Mouse (Mus musculus) erythroblast, adult 5-6 weeks (primary cell): ENCODE measurements around the gene Car4. TPM values are rescaled to one million over a fixed set of nuclear protein-coding genes. Genes with fewer than 3 reads are reported as not detected.

Experiments used
- ATAC-seq: replicated peaks from 2 replicates; pipeline ENCODE4 v1.8.0; 2016; ENCODE audit warnings: moderate number of reproducible peaks, mild to moderate bottlenecking, moderate TSS enrichment, inconsistent platforms; ENCODE audit not compliant: poor library complexity, low FRiP score, severe bottlenecking
- total RNA-seq, 2 experiments: library from RNA; stranded (forward) in 1 of 2; stranded (reverse) in 1 of 2; fragments of 150-400 nt in 1 of 2; fragments of 200-764, 138-1000 nt in 1 of 2; gene quantifications; 2 replicates each; pipeline versions ENCODE4 v1.2.3 to v1.2.4; 2015 to 2017; ENCODE audit warnings: low replicate concordance in 2 of 2

Gene Car4
- total RNA-seq, 2 experiments from 2014 or later = not detected

DNA sequence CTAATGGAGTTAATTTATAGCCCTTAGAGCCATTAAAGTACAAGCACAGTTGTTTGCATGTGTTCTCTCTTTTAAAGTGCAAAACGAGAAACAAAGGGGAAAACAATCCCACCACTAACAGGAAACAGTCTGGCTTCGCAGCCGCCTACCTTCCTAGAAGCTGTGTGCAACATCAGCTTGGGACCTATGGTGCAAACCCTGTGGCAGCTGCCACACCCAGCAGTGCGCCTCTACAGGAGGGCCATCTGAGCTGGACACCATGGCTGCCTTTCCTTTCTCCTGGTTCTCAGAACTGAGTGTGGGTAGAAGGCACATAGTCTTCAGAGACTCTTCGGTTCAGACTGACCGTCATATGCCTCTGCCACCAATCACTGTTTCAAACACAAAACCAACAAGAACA, 27.8 kb downstream of the Car4 start:
- ATAC-seq = no peak

DNA sequence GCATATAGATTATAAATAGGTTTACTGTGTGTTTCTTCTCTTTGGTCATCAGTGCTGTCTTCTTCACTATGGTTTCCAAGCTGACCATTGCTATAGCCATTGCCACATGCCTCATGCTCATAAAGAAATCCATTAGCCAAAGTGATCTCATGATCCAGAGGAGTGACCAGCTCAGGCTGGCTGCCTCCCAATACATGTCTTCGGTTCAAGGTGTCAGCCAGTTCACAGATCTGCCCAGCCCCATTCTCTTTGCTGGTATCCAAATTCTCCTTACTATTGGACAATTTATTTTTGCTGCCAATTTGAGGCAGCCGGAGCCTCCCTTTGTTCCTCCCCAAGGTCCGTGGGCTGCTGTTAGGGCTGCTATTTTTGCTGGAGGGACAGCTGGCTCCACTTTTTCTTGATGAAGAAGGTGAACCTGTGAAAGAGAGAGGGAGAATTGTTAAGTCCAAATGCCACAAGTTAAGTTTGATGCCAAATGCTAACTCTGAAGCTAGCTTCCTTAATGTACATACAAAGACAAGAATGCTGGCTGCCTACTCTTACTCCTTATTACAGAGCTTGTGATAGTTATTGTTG, 30.8 kb downstream of the Car4 start:
- ATAC-seq = no peak

DNA sequence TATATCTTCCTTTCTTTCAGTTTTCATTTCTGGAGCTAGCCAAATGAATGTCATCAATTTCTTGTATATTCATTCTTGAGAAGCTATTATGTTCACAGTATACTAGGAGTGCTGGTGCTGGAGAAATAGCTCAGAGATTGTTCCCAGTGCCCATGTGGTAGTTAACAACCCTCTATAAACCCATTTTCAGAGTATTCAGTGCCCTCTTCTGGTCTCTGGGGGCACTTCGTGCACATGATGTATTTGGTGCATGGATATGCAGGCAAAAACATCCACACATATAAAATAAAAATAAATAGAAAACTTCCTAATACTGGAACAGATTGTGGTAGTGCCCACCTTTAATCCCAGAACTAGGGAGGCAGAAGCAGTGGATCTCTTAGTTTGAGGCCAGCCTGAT, 35.4 kb downstream of the Car4 start:
- no peak for ATAC-seq

DNA sequence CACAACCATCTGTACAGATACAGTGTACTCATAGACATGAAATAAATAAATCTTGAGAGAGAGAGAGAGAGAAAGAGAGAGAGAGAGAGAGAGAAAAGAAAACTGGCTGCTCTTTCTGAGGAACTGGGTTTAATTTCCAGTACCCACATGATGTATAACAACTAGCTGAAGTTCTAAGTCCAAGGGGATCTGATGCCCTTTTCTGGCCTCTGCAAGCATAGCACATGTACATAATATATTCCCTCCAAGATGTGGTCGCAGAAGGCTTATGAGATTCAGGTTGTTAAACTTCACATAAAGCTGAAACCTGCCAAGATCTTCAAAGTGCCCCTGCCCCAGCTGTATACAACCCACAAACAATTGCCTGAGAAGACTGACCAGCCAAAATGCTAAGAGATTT, 37.7 kb downstream of the Car4 start:
- no peak for ATAC-seq

DNA sequence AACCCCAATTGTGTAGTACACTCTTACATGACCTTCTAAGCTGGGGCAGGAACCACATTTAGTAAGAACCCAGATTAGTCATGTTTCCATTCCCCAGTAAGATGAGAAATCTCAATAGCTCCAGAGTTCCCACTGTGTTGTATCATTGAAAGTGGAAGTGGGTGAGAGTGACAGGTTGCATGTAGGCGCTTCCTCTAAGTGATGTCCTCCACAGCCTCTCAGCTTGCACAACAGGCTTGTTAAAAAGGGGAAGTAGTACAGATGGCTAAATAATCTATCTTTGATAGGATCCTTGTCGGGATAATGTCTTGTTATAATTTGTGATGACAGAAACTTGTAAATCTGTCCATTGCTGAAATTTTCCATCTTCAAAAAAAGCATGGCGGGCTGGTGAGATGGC, 46.0 kb downstream of the Car4 start:
- no peak for ATAC-seq

DNA sequence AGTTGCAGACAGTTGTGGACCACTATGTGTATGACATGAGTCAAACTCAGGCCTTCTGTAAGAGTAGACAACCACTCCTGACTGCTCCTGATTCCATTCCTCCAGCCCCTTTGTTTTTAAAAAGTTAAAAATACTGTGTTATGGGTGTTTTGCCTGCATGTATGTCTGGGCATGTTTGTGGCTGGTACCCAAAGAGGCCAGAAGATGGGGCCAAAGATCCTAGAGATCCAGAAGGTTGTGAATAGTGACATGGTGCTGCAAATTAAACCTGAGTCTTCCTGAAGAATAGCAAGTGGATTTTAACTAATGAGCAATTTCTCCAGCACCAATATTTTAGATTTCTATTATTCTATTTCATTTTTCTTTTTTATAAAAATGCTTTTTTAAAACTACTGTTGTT, 55.5 kb downstream of the Car4 start:
- no peak for ATAC-seq

Other genes starting within 250 kb of the Car4 start
- gene Mrm1, start 138.3 kb upstream of the Car4 start, total RNA-seq (2015; ENCODE audit: low replicate concordance) = 129 and 155 TPM in 2 replicates
- gene Mrm1, start 138.3 kb upstream of the Car4 start, total RNA-seq (2017; ENCODE audit: low replicate concordance) = 114 and 139 TPM in 2 replicates
- gene Dhrs11, start 128.8 kb upstream of the Car4 start, total RNA-seq (2015; ENCODE audit: low replicate concordance) = 897 and 1,040 TPM in 2 replicates
- 707 and 838 TPM in 2 replicates for gene Dhrs11, start 128.8 kb upstream of the Car4 start, total RNA-seq (2017; ENCODE audit: low replicate concordance)
- 150 and 159 TPM in 2 replicates for gene Ggnbp2, start 87.0 kb upstream of the Car4 start, total RNA-seq (2015; ENCODE audit: low replicate concordance)
- gene Ggnbp2, start 87.0 kb upstream of the Car4 start, total RNA-seq (2017; ENCODE audit: low replicate concordance) = 179 and 325 TPM in 2 replicates
- 2.3 and 4.8 TPM in 2 replicates for gene Myo19, start 77.6 kb upstream of the Car4 start, total RNA-seq (2015; ENCODE audit: low replicate concordance)
- 0.94 and 3.6 TPM in 2 replicates for gene Myo19, start 77.6 kb upstream of the Car4 start, total RNA-seq (2017; ENCODE audit: low replicate concordance)
- gene Pigw, start 77.5 kb upstream of the Car4 start, total RNA-seq (2015; ENCODE audit: low replicate concordance) = 0.63 and 0.96 TPM in 2 replicates
- 1.2 and 2.6 TPM in 2 replicates for gene Pigw, start 77.5 kb upstream of the Car4 start, total RNA-seq (2017; ENCODE audit: low replicate concordance)
- 1.5 and 6.5 TPM in 2 replicates for gene Znhit3, start 41.4 kb upstream of the Car4 start, total RNA-seq (2015; ENCODE audit: low replicate concordance)
- gene Znhit3, start 41.4 kb upstream of the Car4 start, total RNA-seq (2017; ENCODE audit: low replicate concordance) = 3.7 and 9.1 TPM in 2 replicates
- gene Usp32, start 182.4 kb downstream of the Car4 start, total RNA-seq (2015; ENCODE audit: low replicate concordance) = 351 and 367 TPM in 2 replicates
- 512 and 717 TPM in 2 replicates for gene Usp32, start 182.4 kb downstream of the Car4 start, total RNA-seq (2017; ENCODE audit: low replicate concordance)
- gene 1700125H20Rik, start 212.6 kb downstream of the Car4 start, total RNA-seq (2015; ENCODE audit: low replicate concordance) = not detected in 2 replicates
- not detected in 2 replicates for gene 1700125H20Rik, start 212.6 kb downstream of the Car4 start, total RNA-seq (2017; ENCODE audit: low replicate concordance)